Mouse (Mus musculus): Measurements from ENCODE around the gene Ctbp1. TPM values are rescaled to one million over a fixed set of nuclear protein-coding genes. Genes with fewer than 3 reads are reported as not detected.

The Ctbp1 gene
- total and polyA plus RNA-seq, 2 experiments from 2014 or later = 388 to 478 TPM

DNA sequence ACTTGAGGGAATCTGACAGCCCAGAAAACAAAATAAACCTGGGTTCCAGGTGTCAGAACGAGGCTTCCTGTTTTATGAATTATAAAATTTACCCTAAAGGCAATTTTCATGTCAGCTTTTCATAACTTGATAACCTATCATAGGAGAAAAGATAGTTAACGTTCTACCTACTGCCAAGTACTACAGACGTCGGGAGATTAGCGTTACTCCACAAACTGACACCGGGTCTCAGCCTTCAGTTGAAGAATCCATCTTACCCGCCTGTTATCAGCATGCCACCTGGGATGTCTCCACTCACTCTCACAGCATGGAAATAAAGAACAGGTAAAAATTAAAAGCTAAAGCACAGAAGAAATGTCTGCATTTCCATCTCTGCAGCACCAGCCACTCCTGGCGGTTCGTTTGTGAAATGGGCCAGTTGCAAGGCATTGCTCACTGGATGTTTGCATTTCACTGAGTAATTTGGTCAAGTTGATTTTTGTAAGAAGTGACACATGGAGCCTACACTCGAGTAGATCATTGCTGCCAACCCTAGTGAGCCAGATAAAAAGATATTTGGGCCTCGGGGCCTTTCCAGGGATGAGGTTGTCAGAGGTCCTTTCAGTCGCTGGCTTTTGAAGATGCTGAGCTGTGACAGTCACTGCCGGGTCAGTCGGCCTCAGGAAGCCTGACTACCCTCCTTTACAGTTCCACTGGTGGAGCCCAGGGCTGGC is 66.1 kb downstream of the Ctbp1 start:
- Histone ChIP-seq H3K4me3 (ENCODE audit: low read depth, low read length) (no peak overlapping the region), H3K4me1 (ENCODE audit: insufficient read depth) (no peaks in the 10 kb centered on the region), H3K27ac (ENCODE audit: low read depth, low read length) (no peak overlapping the region), H3K9me3 (ENCODE audit: low read length) (no peaks in the 10 kb centered on the region), H3K36me3 (ENCODE audit: insufficient read depth) (no peaks in the 10 kb centered on the region), H3K9ac (no peak overlapping the region), H3K27me3 (ENCODE audit: insufficient read depth, low read length) (no peaks in the 10 kb centered on the region), H3K4me2 (ENCODE audit: low read depth) (no peak overlapping the region)
- DNase-seq (no peak), ATAC-seq (no peak; the same call in 1 of the 2 replicates)
- TF ChIP-seq CTCF (IDR thresholded peaks at IDR 0.05; ENCODE audit: low read depth) = no peak
- 76% methylated on average over 14 of the region's 14 CpGs for WGBS

- Histone ChIP-seq H3K27me3 (ENCODE audit: insufficient read depth, low read length) (no peaks in the 10 kb centered on the region), H3K4me1 (ENCODE audit: insufficient read depth) (no peaks in the 10 kb centered on the region), H3K4me3 (ENCODE audit: low read depth, low read length) (no peak overlapping the region), H3K27ac (ENCODE audit: low read depth, low read length) (no peak overlapping the region), H3K9me3 (ENCODE audit: low read length) (no peaks in the 10 kb centered on the region), H3K9ac (no peak overlapping the region), H3K4me2 (ENCODE audit: low read depth) (no peak overlapping the region), H3K36me3 (ENCODE audit: insufficient read depth) (no peaks in the 10 kb centered on the region)
- DNase-seq (no peak), ATAC-seq (no peak)
- WGBS = 54% methylated on average over 9 of the region's 9 CpGs
- TF ChIP-seq CTCF (IDR thresholded peaks at IDR 0.05; ENCODE audit: low read depth) = no peak
Measured at GRCm38 (mm10) chr5:33207136-33207535, 67.7 kb downstream of the Ctbp1 start.

DNA sequence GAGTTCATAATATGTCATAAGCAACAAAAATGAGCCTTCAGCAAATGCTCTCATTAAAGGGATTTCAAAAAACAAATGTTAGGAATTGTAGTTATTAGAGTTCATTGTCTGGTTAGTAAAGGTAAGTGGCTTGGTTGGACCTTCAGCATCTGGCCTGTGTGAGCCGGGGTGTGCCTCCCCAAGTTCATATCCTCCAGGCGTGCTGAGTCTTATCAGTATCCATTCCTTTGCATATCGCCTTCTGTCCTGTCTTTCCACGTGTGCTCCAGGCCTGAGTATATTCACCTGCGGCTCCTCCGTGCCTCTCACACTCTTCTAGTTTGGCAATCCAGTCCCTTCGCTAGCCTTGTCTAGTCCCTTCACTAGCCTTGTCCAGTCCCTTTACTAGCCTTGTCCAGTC is 68.5 kb downstream of the Ctbp1 start:
- ATAC-seq = no peak
- H3K9me3 ChIP-seq (ENCODE audit: low read length) = no peaks in the 10 kb centered on the region
- 94% methylated on average over 7 of the region's 7 CpGs for WGBS
- no peak overlapping the region for H3K9ac ChIP-seq
- H3K27ac ChIP-seq (ENCODE audit: low read depth, low read length) = no peak overlapping the region
- H3K4me3 ChIP-seq (ENCODE audit: low read depth, low read length) = no peak overlapping the region
- H3K36me3 ChIP-seq (ENCODE audit: insufficient read depth) = no peaks in the 10 kb centered on the region
- DNase-seq = no peak
- no peaks in the 10 kb centered on the region for H3K27me3 ChIP-seq (ENCODE audit: insufficient read depth, low read length)
- H3K4me2 ChIP-seq (ENCODE audit: low read depth) = no peak overlapping the region
- no peaks in the 10 kb centered on the region for H3K4me1 ChIP-seq (ENCODE audit: insufficient read depth)
- no peak for TF ChIP-seq CTCF (IDR thresholded peaks at IDR 0.05; ENCODE audit: low read depth)

GRCm38 (mm10) chr5:33204284-33204683 is 70.5 kb downstream of the Ctbp1 start:
- H3K9ac ChIP-seq = no peak overlapping the region
- H3K36me3 ChIP-seq (ENCODE audit: insufficient read depth) = no peaks in the 10 kb centered on the region
- H3K27me3 ChIP-seq (ENCODE audit: insufficient read depth, low read length) = no peaks in the 10 kb centered on the region
- DNase-seq (no peak), ATAC-seq (no peak)
- H3K4me3 ChIP-seq (ENCODE audit: low read depth, low read length) = no peak overlapping the region
- TF ChIP-seq CTCF (IDR thresholded peaks at IDR 0.05; ENCODE audit: low read depth) = no peak
- no peaks in the 10 kb centered on the region for H3K9me3 ChIP-seq (ENCODE audit: low read length)
- 84% methylated on average over 7 of the region's 7 CpGs for WGBS
- H3K4me1 ChIP-seq (ENCODE audit: insufficient read depth) = no peaks in the 10 kb centered on the region
- H3K27ac ChIP-seq (ENCODE audit: low read depth, low read length) = no peak overlapping the region
- no peak overlapping the region for H3K4me2 ChIP-seq (ENCODE audit: low read depth)

DNA sequence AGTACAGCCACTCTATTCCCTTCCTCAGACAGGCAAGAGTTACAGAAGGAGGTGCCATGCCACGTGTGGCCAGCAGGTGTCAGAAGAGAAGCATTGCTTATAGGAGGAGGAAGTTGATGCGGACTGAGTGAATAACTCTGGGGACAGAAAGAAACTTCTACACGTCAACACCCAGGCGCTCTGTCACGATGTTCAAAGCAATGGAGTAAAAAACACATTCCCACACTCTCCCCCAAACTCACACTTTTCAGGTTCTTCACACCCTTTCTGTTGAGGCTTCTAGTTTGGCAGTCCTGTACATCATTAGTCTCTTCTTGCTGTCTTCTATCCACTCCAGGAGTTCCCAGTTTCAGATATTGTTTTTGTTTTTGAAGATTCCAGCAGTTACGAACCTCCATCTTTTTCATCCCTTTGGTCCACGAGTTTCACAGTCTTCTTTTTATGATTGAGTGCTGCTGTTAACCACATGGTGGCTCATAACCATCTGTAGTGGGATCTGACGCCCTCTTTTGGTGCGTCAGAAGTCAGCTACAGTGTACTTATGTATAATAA is 71.0 kb downstream of the Ctbp1 start:
- peak; percentile 86 for ATAC-seq
- peak; percentile 99 for TF ChIP-seq CTCF (IDR thresholded peaks at IDR 0.05; ENCODE audit: low read depth)
- Histone ChIP-seq H3K4me3 (ENCODE audit: low read depth, low read length) (no peak overlapping the region), H3K4me2 (ENCODE audit: low read depth) (no peak overlapping the region), H3K9me3 (ENCODE audit: low read length) (no peaks in the 10 kb centered on the region), H3K27ac (ENCODE audit: low read depth, low read length) (no peak overlapping the region), H3K27me3 (ENCODE audit: insufficient read depth, low read length) (no peaks in the 10 kb centered on the region), H3K4me1 (ENCODE audit: insufficient read depth) (no peaks in the 10 kb centered on the region), H3K9ac (no peak overlapping the region), H3K36me3 (ENCODE audit: insufficient read depth) (no peaks in the 10 kb centered on the region)
- WGBS = 15% methylated on average over 9 of the region's 9 CpGs
- DNase-seq = peak; percentile 88

GRCm38 (mm10) chr5:33203171-33203565 is 71.6 kb downstream of the Ctbp1 start:
- Histone ChIP-seq H3K27ac (ENCODE audit: low read depth, low read length) (no peak overlapping the region), H3K4me1 (ENCODE audit: insufficient read depth) (no peaks in the 10 kb centered on the region), H3K9ac (no peak overlapping the region), H3K36me3 (ENCODE audit: insufficient read depth) (no peaks in the 10 kb centered on the region), H3K9me3 (ENCODE audit: low read length) (no peaks in the 10 kb centered on the region), H3K27me3 (ENCODE audit: insufficient read depth, low read length) (no peaks in the 10 kb centered on the region), H3K4me3 (ENCODE audit: low read depth, low read length) (no peak overlapping the region), H3K4me2 (ENCODE audit: low read depth) (no peak overlapping the region)
- ATAC-seq (no peak), DNase-seq (no peak)
- 82% methylated on average over 6 of the region's 6 CpGs for WGBS
- TF ChIP-seq CTCF (IDR thresholded peaks at IDR 0.05; ENCODE audit: low read depth) = no peak

GRCm38 (mm10) chr5:33202516-33203170 is 72.2 kb downstream of the Ctbp1 start:
- Histone ChIP-seq H3K9ac (no peak overlapping the region), H3K27me3 (ENCODE audit: insufficient read depth, low read length) (no peaks in the 10 kb centered on the region), H3K27ac (ENCODE audit: low read depth, low read length) (no peak overlapping the region), H3K4me1 (ENCODE audit: insufficient read depth) (no peaks in the 10 kb centered on the region), H3K36me3 (ENCODE audit: insufficient read depth) (no peaks in the 10 kb centered on the region), H3K4me2 (ENCODE audit: low read depth) (no peak overlapping the region), H3K4me3 (ENCODE audit: low read depth, low read length) (no peak overlapping the region), H3K9me3 (ENCODE audit: low read length) (no peaks in the 10 kb centered on the region)
- no peak for TF ChIP-seq CTCF (IDR thresholded peaks at IDR 0.05; ENCODE audit: low read depth)
- no peak for ATAC-seq
- WGBS = 88% methylated on average over 13 of the region's 13 CpGs
- DNase-seq = no peak
